Mouse (Mus musculus) olfactory bulb, adult 2 months (tissue): Measurements from ENCODE around the gene Thsd4. TPM values are rescaled to one million over a fixed set of nuclear protein-coding genes. Genes with fewer than 3 reads are reported as not detected.

Experiments used
- H3K27ac ChIP-seq: fragments of 200-500 bp; 2 replicates; pipeline ENCODE4 v1.5.1; 2012; ENCODE audit warnings: low read depth, low read length; ENCODE audit not compliant: insufficient read depth
- H3K4me1 ChIP-seq: fragments of 200-500 bp; 2 replicates; pipeline ENCODE4 v1.6.1; 2012; ENCODE audit warnings: low read length; ENCODE audit not compliant: control insufficient read depth, insufficient read depth
- H3K4me3 ChIP-seq: fragments of 200-500 bp; 2 replicates; pipeline ENCODE4 v1.5.1; 2012; ENCODE audit warnings: mild to moderate bottlenecking, low read depth, low read length, moderate library complexity; ENCODE audit not compliant: insufficient read depth
- CTCF ChIP-seq: fragments of 200-500 bp; IDR thresholded peaks from 2 replicates; pipeline ENCODE4 v1.5.1; 2012; ENCODE audit warnings: low read depth, mild to moderate bottlenecking, low read length, moderate library complexity; ENCODE audit not compliant: insufficient read depth
- POLR2A ChIP-seq: fragments of 200-500 bp; IDR thresholded peaks from 2 replicates; pipeline ENCODE4 v1.6.1; 2012; ENCODE audit warnings: mild to moderate bottlenecking, low read depth, low read length, moderate library complexity; ENCODE audit not compliant: insufficient read depth
- WGBS: fragments of 180-500 bp; shearing (Covaris S2); methylation state at CpG from one replicate; pipeline ENCODE4 v1.1.7; 2018; 5-methylcytosine and 5-hydroxymethylcytosine counted together
- polyA plus RNA-seq: library from polyadenylated mRNA; stranded (reverse); fragments of >200 nt; gene quantifications from 2 replicates; pipeline ENCODE4 v1.2.4, GENCODE M21; 2012; ENCODE audit warnings: low replicate concordance; ENCODE audit not compliant: missing spikeins, insufficient read depth, insufficient read length

Gene Thsd4
- polyA plus RNA-seq, 1 experiment: not detected

DNA sequence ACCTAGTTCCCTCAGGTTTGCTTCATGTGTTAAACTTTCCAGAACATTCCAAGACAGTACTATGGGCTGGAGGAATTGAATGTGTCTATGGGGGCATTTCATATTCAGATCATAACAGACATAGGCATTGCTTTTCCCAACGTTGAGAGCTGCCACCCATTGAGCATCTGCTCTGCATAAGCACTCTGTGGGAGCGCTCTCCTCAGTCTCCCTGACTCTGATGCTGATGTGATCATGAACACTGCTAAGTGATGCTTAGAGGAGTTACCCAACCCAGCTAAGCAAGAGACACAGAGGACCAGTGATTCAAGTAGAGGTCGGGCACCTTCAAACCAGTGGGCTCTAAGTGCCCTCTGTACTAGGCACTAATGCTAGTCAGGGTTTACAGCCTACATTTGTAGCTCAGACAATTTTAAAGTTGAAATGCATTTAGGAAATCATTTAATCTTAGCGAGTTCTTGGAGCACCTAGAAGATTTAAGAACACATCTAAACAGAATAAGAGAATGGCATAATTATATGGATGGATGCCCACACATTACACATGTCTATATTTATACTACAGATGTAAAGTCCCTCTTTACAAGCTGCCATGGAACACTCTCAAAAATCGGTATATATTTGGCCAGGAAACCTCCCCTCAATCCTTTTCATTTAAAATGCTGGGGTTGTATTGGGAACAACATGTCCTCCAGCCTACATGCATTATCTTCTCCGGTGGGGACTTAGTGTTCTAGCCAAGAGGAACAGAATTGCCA lies 392.4 kb downstream of the Thsd4 start:
- Histone ChIP-seq H3K27ac (no peak overlapping the region), H3K4me3 (no peak overlapping the region), H3K4me1 (no peaks in the 10 kb centered on the region)
- TF ChIP-seq POLR2A: no peak
- no peak for TF ChIP-seq CTCF
- WGBS: 62% methylated on average over 6 of the region's 6 CpGs

DNA sequence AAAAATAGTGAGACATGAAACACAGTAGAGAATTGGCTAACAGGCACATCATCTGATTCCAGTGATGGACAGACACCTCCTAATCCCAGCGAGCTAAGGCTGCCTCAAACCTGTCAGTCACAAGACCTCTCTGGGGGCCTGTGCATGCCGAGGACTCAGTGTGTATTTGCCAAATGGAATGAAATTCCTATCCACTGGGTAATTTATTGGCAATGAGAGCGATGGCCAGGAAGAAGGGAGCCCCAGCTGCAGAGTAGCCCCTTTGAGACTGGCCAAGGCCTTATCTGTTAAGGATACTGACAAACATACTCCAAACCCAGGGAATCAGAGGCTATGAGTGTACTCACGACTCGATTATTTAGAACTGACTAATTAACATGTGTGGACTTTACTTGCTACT lies 394.9 kb downstream of the Thsd4 start:
- no peak for TF ChIP-seq CTCF
- no peak for TF ChIP-seq POLR2A
- H3K27ac ChIP-seq: no peak overlapping the region
- no peaks in the 10 kb centered on the region for H3K4me1 ChIP-seq
- H3K4me3 ChIP-seq: no peak overlapping the region
- 77% methylated on average over 5 of the region's 5 CpGs for WGBS

DNA sequence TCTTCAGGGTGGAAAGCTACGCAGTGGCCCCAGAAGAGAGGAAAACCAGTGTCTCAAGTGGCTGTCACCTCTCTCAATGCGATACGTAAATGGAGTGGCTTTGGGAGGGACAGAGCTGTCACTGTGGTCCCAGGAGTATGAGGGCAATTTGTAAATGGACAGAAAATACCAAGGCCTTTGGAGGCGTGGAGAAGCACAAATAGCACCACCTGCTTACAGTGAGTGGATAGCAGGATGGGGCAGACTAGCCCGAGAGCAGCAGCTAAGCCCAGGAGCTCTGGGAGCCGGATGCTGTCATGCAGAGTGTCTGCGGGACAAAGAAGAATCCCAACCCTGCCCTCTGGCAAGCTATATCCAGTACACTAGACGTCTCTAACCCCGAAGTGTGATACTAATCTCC lies 397.7 kb downstream of the Thsd4 start:
- no peak overlapping the region for H3K27ac ChIP-seq
- 94% methylated on average over 9 of the region's 9 CpGs for WGBS
- TF ChIP-seq CTCF (no peak), POLR2A (no peak)
- H3K4me1 ChIP-seq: peaks cover 9% of the 10 kb centered on the region
- no peak overlapping the region for H3K4me3 ChIP-seq

DNA sequence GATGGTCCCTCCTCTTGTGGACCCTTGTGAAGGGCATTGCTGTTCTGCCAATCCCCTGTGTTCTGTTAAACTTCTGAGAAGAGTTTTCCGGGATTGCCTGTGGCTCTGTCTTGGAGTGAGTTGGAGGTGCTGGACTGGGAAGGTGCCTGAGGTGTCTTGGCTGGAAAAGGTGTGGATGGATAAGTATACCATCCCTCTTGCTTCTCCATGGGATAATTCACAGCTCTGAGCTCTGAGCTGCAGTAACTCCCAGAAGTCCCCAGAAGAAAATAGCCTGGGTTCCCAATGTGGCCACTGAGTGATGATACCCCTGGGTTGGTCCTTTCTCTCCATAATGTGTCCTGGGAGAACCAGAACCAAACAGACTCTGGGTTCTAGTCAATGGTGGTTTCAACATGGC lies 398.8 kb downstream of the Thsd4 start:
- peaks cover 9% of the 10 kb centered on the region for H3K4me1 ChIP-seq
- H3K27ac ChIP-seq: no peak overlapping the region
- H3K4me3 ChIP-seq: no peak overlapping the region
- TF ChIP-seq POLR2A: no peak
- no peak for TF ChIP-seq CTCF
- WGBS: 83% methylated on average over 1 of the region's 1 CpGs

DNA sequence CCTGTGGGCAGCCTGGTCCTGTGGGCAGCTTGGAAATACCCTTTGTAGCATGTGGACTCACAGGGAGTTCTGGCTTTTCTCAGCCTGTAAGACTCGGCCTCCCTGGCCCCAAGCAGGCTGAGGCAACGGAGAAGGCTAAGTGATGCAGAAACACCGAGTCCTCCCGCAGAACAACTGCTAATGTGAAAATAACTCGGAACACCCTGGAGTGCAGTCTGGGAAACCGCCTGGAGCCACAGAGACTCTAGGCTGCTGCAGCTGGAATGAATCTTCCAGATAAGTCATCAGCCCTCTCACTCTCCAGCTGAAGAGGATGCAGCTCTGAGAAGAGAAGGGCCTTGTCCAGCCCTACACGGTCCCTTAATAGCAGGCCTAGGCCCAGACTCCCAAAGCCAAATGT lies 402.0 kb downstream of the Thsd4 start:
- WGBS: 18% methylated on average over 7 of the region's 7 CpGs
- Histone ChIP-seq H3K4me3 (no peak overlapping the region), H3K27ac (peak overlapping the region; percentile 67), H3K4me1 (peaks cover 9% of the 10 kb centered on the region)
- TF ChIP-seq CTCF: no peak
- TF ChIP-seq POLR2A: no peak

DNA sequence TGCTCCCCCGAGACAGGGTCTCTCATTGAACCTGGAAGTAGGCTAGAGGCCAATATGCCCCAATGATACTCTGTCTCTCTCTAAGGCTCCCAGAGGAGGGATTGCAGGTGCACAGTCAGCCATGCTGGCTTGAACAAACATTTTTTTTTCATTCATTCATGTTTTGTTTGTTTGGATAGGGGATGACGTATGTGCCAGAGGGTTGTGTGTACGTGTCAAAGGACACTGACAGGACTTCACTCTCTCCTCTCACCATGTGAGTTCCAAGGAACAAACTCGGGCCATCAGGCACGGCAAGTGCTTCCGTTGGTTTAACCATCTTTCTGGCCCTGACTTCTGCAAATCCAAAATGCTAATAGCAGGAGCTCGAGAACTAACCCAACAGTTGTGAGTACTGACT lies 404.0 kb downstream of the Thsd4 start:
- no peak overlapping the region for H3K4me3 ChIP-seq
- peaks cover 9% of the 10 kb centered on the region for H3K4me1 ChIP-seq
- no peak for TF ChIP-seq CTCF
- no peak for TF ChIP-seq POLR2A
- H3K27ac ChIP-seq: no peak overlapping the region
- WGBS: 70% methylated on average over 7 of the region's 7 CpGs

DNA sequence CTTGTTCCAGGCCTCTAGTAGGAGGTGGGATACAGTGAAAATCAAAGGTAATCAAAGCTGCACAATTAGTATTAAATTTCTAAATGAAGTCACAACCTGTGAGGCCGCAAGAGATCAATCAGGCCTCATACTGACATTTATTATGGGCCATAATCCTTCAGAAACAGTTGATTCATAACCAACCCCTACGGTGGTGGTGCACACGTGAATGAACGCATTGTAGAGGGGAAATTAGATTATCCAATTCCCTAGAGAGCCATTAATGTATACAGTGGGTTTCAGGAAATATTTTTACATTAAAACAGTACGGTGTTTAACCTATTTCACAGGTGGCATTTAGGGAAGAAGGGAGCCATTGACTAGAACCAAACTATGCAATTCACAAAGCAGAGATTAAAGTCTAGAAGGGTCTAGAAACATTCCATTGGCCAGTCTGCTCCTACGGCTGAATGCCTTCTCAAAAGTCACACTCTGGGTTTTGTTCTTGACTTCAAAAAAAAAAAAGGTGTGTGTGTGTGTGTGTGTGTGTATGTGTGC lies 406.1 kb downstream of the Thsd4 start:
- TF ChIP-seq CTCF (no peak), POLR2A (no peak)
- 90% methylated on average over 6 of the region's 6 CpGs for WGBS
- Histone ChIP-seq H3K4me1 (peaks cover 9% of the 10 kb centered on the region), H3K27ac (no peak overlapping the region), H3K4me3 (no peak overlapping the region)

DNA sequence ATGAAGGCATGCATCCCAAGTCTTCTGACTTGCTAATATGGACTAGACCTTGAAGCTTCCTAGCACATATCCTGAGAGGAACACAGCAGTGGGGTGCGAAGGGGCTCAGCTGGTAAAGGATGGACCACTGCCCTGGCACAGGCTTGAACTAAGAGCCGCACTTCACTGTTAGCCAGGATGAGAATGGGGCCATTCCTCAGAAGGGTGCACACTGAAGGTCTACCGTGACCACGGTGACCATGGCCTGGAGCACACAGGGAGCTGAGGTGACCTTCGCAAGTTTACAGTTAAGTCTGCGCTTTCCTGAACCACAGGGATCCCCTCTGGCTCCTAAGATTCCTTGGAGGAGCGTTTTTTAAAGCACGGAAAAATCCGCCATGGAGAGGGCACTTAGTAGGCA lies 406.5 kb downstream of the Thsd4 start:
- 95% methylated on average over 9 of the region's 9 CpGs for WGBS
- TF ChIP-seq CTCF: no peak
- no peak for TF ChIP-seq POLR2A
- Histone ChIP-seq H3K4me1 (peaks cover 9% of the 10 kb centered on the region), H3K27ac (no peak overlapping the region), H3K4me3 (no peak overlapping the region)

DNA sequence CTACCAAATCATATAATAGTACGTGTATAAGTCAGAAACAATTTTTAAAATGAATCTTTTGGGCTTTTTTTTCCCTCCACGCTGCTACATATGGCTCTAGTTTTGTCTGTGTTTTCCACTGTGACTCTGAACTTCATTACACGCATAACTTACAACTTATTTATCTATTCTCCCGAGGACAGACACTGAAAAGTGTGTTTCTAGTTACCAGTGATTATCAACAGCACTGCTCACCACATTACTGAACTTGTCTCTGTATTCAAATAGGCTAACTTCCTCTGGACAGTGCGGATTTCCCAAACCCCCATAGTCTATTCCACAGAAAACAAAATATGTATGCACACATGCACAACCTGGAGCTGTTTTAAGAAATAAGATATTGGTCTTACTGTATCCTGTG lies 411.6 kb downstream of the Thsd4 start:
- no peaks in the 10 kb centered on the region for H3K4me1 ChIP-seq
- no peak overlapping the region for H3K27ac ChIP-seq
- no peak overlapping the region for H3K4me3 ChIP-seq
- WGBS: 93% methylated on average over 5 of the region's 5 CpGs
- TF ChIP-seq POLR2A (no peak), CTCF (no peak)
